Mouse (Mus musculus): ENCODE measurements around the gene Plekhh1.

DNA sequence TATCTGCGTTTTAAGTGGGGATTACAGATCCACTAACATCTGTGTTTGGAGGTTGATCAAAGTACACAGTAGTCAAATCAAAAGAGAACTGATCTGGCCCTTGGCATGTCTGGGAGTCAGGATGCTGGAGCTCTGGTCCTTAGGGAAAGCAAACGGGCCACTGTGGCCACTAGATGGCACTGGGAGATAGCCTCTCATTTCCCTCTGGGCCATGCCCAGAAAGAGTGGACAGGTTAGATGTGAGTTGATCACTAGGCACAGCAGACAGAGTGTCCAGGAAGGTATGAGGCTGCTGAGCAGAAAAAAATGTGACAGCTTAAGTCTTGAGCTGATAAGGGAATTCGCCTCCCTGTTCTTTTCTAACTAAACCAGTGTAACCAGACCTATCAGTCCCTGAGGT lies 6.1 kb upstream of the Plekhh1 start:
- no peak for TF ChIP-seq POLR2A (IDR thresholded peaks at IDR 0.05; ENCODE audit: insufficient read depth, low read depth, low read length)
- TF ChIP-seq CTCF (IDR thresholded peaks at IDR 0.05; ENCODE audit: insufficient read depth, low read depth, low read length): 0 out of 2 replicates have a peak, but pooled peaks have one; percentile 27
